Mouse (Mus musculus) ES-Bruce4 (cell line): ENCODE measurements around the gene Tnfrsf8.

Experiments
- CTCF ChIP-seq: IDR thresholded peaks from one replicate; pipeline ENCODE4 v1.8.1; 2011; ENCODE audit warnings: low read depth, low read length
- EP300 ChIP-seq: IDR thresholded peaks from 2 replicates; pipeline ENCODE4 v1.6.1; 2011; ENCODE audit warnings: low read depth, low read length; ENCODE audit not compliant: insufficient read depth
- POLR2A ChIP-seq: IDR thresholded peaks from one replicate; pipeline ENCODE4 v1.8.1; 2011; ENCODE audit warnings: low read length; ENCODE audit not compliant: insufficient read depth

DNA sequence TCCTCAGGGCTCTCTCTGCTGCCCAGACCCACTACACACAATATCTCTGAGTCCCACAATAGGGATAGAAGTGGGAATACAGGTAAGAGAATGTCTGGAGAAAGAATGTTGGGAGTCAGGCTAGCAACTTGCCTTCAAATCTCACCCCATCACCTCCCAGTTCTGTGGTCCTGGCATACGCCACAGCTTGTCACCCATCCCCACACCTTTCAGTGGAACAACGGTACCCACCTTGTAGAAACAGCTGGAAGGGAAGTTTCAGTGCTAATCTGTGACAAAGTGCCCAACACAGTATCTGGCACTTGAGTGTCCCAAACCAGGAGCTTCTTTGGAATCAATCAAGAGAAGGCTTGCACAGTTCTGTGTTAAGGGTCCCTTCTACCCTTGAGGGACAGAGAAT is 70.3 kb downstream of the Tnfrsf8 start:
- TF ChIP-seq POLR2A, result no peak
- no peak for TF ChIP-seq CTCF
- TF ChIP-seq EP300, result no peak
